Mouse (Mus musculus): ENCODE data around the gene Gm4767.
"Not testable (repeated sequence)": the region's sequence is repeated elsewhere in the genome, so short reads cannot be mapped to it uniquely, and the experiment has no call there.

Gene Gm4767

GRCm38 (mm10) chr10:81811899-81812298, at the start of gene Gm4767:
Gm4767 (plus strand) TSS chr10:81812186.
- not testable (repeated sequence) for DNase-seq (ENCODE audit: low read depth, low spot score)

DNA sequence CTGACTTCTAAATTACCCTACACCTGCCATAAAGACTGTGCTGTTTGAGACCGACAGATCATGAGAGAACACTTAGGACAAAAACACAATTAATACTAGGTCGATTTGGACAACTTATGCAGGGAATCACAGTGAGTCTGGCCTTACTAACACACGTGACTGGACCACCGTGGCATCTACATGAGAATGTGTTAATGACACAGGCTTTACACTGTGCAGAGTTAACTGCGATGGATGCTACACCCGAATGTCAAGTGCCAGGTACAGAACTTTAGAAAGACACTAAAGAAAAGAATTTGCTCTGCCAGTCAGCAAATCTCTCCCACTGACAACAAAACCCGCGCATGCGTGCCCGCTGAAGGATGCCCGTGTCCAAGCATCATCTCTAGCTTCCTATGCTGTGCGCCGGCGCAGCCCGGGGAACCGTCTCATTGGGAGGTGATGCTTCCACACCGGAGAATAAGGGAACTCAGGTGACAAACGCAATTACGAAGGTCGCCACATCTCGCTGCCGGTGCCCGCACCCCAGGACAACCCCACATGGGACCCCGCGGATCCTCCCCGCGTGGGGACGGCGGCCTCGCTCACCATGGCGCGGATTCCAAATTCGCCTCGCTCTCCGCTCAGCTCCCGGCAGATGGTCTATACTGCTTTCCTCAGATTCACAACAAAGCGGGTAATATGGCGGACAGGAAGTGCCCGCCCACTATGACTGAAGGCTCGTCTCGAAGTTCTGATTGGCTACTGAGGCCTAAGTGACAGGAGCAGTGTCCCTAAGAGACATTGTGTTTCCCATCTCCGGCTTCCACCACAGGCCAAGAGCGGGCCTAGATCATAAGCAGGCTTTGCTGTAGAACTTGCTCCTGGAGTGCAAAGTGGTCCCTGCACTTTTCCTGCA, 41.2 kb upstream of the Gm4767 start, which contains the start of gene Gm3055:
Gm3055 (minus strand) TSS at position 656 of the 898 bp plus-strand sequence.
- DNase-seq (ENCODE audit: low read depth, low spot score): not testable (repeated sequence)

- DNase-seq (ENCODE audit: low read depth, low spot score): not testable (repeated sequence)
Observed at GRCm38 (mm10) chr10:81771404-81771777, 40.6 kb upstream of the Gm4767 start.

- not testable (repeated sequence) for DNase-seq (ENCODE audit: low read depth, low spot score)
Observed at GRCm38 (mm10) chr10:81846219-81846618, 34.2 kb downstream of the Gm4767 start.

DNA sequence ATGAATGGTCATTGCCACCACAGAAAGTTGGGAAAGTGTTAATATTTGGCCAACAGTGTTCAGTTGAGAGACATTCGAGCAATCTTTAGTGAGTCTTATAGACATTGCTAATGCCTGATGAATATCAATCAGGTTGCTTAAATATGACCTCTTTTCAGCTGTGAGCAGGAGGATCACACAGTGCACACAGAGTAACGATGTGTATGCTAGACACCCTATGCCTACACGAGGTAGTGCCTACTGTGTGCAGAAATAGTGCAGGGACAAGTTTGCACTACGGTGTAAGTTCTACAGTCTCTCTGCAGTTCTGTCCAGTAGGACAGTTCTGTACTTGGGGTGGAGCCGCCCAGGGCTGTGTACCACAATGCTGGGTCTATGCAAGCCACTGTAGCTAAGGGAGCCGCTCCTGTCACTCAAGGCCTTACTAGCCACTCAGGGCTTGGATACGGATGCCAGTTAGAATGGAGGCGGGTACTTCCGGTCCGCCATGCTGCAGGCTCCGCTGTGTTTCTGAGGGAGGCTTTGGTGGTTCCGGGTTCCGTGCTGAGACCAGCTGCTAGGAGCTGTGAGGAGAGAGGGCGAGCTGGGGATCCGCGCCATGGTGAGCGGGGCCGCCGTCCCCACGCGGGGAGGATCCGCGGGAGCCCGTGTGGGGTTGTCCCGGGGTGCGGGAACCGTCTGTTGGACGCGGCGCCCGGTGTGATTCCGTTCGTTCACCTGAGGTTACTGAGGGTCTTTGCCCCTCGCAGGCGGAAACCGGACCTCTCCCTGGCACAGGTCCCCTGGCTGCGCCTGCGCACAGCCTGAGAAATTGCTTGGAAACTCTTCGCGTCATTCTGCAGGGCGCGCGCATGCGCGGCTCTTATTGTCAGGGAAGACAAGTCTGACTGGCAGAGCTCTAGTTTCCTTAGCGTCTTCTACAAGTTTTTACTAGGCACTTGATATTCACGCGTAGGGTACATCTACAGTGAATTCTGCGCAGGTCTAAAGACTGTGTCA, 51.7 kb downstream of the Gm4767 start, which contains the start of gene Gm32687:
Gm32687 (plus strand) TSS at position 526 of the 999 bp plus-strand sequence.
- DNase-seq (ENCODE audit: low read depth, low spot score): not testable (repeated sequence)
